ENCODE assay signal across 25 mouse cellular contexts in genomic region chr7:24851596-24852325, GRCm38 (mm10). TPM values are rescaled to one million over a fixed set of nuclear protein-coding genes. Genes with fewer than 3 reads are reported as not detected.
DNase-seq lines count a peak whose midpoint lies in the region; ATAC-seq and TF ChIP-seq lines count a peak whose summit lies in the region.
"Had no signal": no experiment of that assay in that cellular context is flagged by ENCODE, and none has a peak within 500 bp of the region (broad histone marks: within the 10 kb centered on the region; RNA-seq: fewer than 3 reads in every experiment).

No protein-coding gene starts in this region.

- peak overlapping the region; percentile 76 for H3K27ac ChIP-seq in heart, embryonic 11.5 days (ENCODE audit: low read depth, low read length)
- peak overlapping the region; percentile 100 for H3K27ac ChIP-seq in liver, embryonic 13.5 days
- no peak overlapping the region for H3K27ac ChIP-seq in left cerebral cortex, adult 2 months
- H3K27ac ChIP-seq: forebrain, embryonic 13.5 days; hindbrain, postnatal 0 days had no signal

- peak overlapping the region; percentile 3; the same call in 1 of the 2 replicates for H3K9ac ChIP-seq in heart, embryonic 11.5 days (ENCODE audit: low read depth, low read length)
- H3K9ac ChIP-seq in liver, embryonic 13.5 days: peak overlapping the region; percentile 80
- H3K9ac ChIP-seq: forebrain, embryonic 13.5 days had no signal

- ATAC-seq in heart, embryonic 11.5 days (replicated peaks; ENCODE audit: insufficient number of reproducible peaks, low FRiP score, low TSS enrichment): no peak
- ATAC-seq in G1E (ENCODE audit: extremely low read depth, insufficient number of reproducible peaks, low FRiP score, poor library complexity, severe bottlenecking): no peak
- no peak for ATAC-seq in liver, embryonic 13.5 days (ENCODE audit: low read depth)
- no peak for ATAC-seq in erythroid progenitor cell, adult 5-6 weeks (replicated peaks; ENCODE audit: low FRiP score, poor library complexity, severe bottlenecking)
- ATAC-seq: forebrain, embryonic 13.5 days; hindbrain, postnatal 0 days had no signal

- 72% methylated on average over 5 of the region's 5 CpGs for WGBS in heart, embryonic 11.5 days (ENCODE audit: insufficient replicate concordance)
- 55% methylated on average over 5 of the region's 5 CpGs for WGBS in liver, embryonic 13.5 days (ENCODE audit: insufficient replicate concordance)

- no peaks in the 10 kb centered on the region for H3K4me1 ChIP-seq in heart, embryonic 11.5 days (ENCODE audit: control insufficient read depth, insufficient read depth, low read length)
- peaks cover 75% of the 10 kb centered on the region for H3K4me1 ChIP-seq in G1E (ENCODE audit: insufficient read depth, low read depth, low read length)
- peaks cover 90% of the 10 kb centered on the region for H3K4me1 ChIP-seq in liver, embryonic 13.5 days (replicated peaks)
- H3K4me1 ChIP-seq: forebrain, embryonic 13.5 days had no signal

- H3K4me2 ChIP-seq in heart, embryonic 11.5 days: peak overlapping the region; percentile 45
- H3K4me2 ChIP-seq in liver, embryonic 13.5 days: peak overlapping the region; percentile 82
- H3K4me2 ChIP-seq: forebrain, embryonic 13.5 days had no signal

- H3K9me3 ChIP-seq in heart, embryonic 11.5 days (replicated peaks; ENCODE audit: control insufficient read depth, low read length): no peaks in the 10 kb centered on the region
- 0 out of 2 replicates have a peak, but pooled peaks cover 2% of the 10 kb centered on the region for H3K9me3 ChIP-seq in G1E (replicated peaks)
- H3K9me3 ChIP-seq in liver, embryonic 13.5 days (replicated peaks): no peaks in the 10 kb centered on the region
- H3K9me3 ChIP-seq: forebrain, embryonic 13.5 days; midbrain, embryonic 10.5 days had no signal

- intact Hi-C loops in left cerebral cortex, adult 2 months (cut with DNase I): no loop called here

- no peak for DNase-seq in heart, adult 9 months (ENCODE audit: low spot score in 2 of 2)
- DNase-seq in A20 (ENCODE audit: low read depth, low spot score) (peak; percentile 78), G1E (ENCODE audit: low spot score) (no peak)
- no peak for DNase-seq in liver, embryonic 13.5 days
- DNase-seq in embryo, embryonic 9.5 days (ENCODE audit: extremely low spot score): no peak
- DNase-seq in left cerebral cortex, adult 2 months (ENCODE audit: extremely low spot score in 1 of 2, low spot score in 2 of 2): no peak
- DNase-seq: cerebellum, adult 8-10 months; kidney, adult 2 months; lung, postnatal 14 days had no signal

- no peaks in the 10 kb centered on the region for H3K36me3 ChIP-seq in heart, embryonic 11.5 days (ENCODE audit: control insufficient read depth, insufficient read depth, low read length)
- H3K36me3 ChIP-seq in G1E (replicated peaks): no peaks in the 10 kb centered on the region
- no peaks in the 10 kb centered on the region for H3K36me3 ChIP-seq in liver, embryonic 13.5 days
- H3K36me3 ChIP-seq: midbrain, embryonic 10.5 days had no signal

- peak overlapping the region; percentile 12; the same call in 1 of the 2 replicates for H3K4me3 ChIP-seq in heart, embryonic 11.5 days (ENCODE audit: low read depth, low read length)
- peak overlapping the region; percentile 71 for H3K4me3 ChIP-seq in G1E (ENCODE audit: low read depth, low read length)
- H3K4me3 ChIP-seq in liver, embryonic 13.5 days (replicated peaks): peak overlapping the region; percentile 58
- no peak overlapping the region for H3K4me3 ChIP-seq in left cerebral cortex, adult 2 months
- H3K4me3 ChIP-seq: forebrain, embryonic 13.5 days; midbrain, embryonic 10.5 days had no signal

- no peak for TF ChIP-seq CTCF in G1E (IDR thresholded peaks at IDR 0.05; ENCODE audit: low read depth, low read length)
- TF ChIP-seq CTCF in left cerebral cortex, adult 2 months (IDR thresholded peaks at IDR 0.05): no peak

- no peaks in the 10 kb centered on the region for H3K27me3 ChIP-seq in heart, embryonic 11.5 days (ENCODE audit: control insufficient read depth, insufficient read depth, low read length)
- H3K27me3 ChIP-seq in G1E (ENCODE audit: insufficient read depth, low read length): no peaks in the 10 kb centered on the region
- no peaks in the 10 kb centered on the region for H3K27me3 ChIP-seq in liver, embryonic 13.5 days
- H3K27me3 ChIP-seq: forebrain, embryonic 13.5 days had no signal

RNA-seq across cellular contexts. Expression of gene Gm9844, which starts 10.3 kb away (rescaled TPM):
- 12.4 and 14.5 TPM in 2 replicates for polyA plus RNA-seq in heart, embryonic 11.5 days (2014; fragmentation: Nextera tagmentation; extraction: Ambion mirVana)
- total RNA-seq in G1E (2014; fragmentation: Nextera tagmentation) (not detected in 2 replicates), G1E (2017) (not detected in 2 replicates)
- 1.3 and 1.7 TPM in 2 replicates for polyA plus RNA-seq in G1E (2012)
- 1.9 and 2.5 TPM in 2 replicates for polyA plus RNA-seq in liver, embryonic 13.5 days (2015; fragmentation: Nextera tagmentation; extraction: Ambion mirVana)
- total RNA-seq in left cerebral cortex, adult 2 months (2021): 1 to 10 TPM in 1 of 2 experiments, not detected in 1; 1.0 TPM
- total RNA-seq in erythroid progenitor cell, adult 5-6 weeks (2015; ENCODE audit: low replicate concordance): not detected in 2 replicates
- 0.90 and 3.6 TPM in 2 replicates for total RNA-seq in erythroid progenitor cell, adult 5-6 weeks (2017; ENCODE audit: low replicate concordance)
- total RNA-seq: heart, postnatal 25 days; left cerebral cortex, postnatal 14 days; liver, adult 2 months had no signal
- polyA plus RNA-seq: liver, adult 2 months had no signal

RNA-seq across cellular contexts. Expression of gene Lypd4, which starts 18.0 kb away (rescaled TPM):
- polyA plus RNA-seq in heart, embryonic 11.5 days (2014; fragmentation: Nextera tagmentation; extraction: Ambion mirVana): not detected in 2 replicates
- total RNA-seq in G1E (2014; fragmentation: Nextera tagmentation) (not detected in 2 replicates), G1E (2017) (0.11 and 0.17 TPM in 2 replicates)
- not detected in 2 replicates for polyA plus RNA-seq in G1E (2012)
- polyA plus RNA-seq in liver, embryonic 13.5 days (2015; fragmentation: Nextera tagmentation; extraction: Ambion mirVana): not detected in 2 replicates
- not detected for total RNA-seq in left cerebral cortex, adult 2 months (2021)
- total RNA-seq in erythroid progenitor cell, adult 5-6 weeks (2015; ENCODE audit: low replicate concordance): not detected in 2 replicates
- total RNA-seq in erythroid progenitor cell, adult 5-6 weeks (2017; ENCODE audit: low replicate concordance): not detected in 2 replicates
- total RNA-seq: adrenal gland, postnatal 14 days; heart, postnatal 25 days; hindbrain, postnatal 0 days; layer of hippocampus, postnatal 14 days; left cerebral cortex, postnatal 14 days; liver, adult 2 months had no signal
- polyA plus RNA-seq: cortical plate, adult 2 months; embryonic facial prominence, embryonic 14.5 days; forebrain, embryonic 13.5 days; hindbrain, postnatal 0 days; liver, adult 2 months; midbrain, embryonic 10.5 days; neural tube, embryonic 11.5 days; spleen, adult 2 months; stomach, embryonic 16.5 days; thymus, postnatal 0 days had no signal

RNA-seq across cellular contexts. Expression of gene Dmrtc2, which starts 18.1 kb away (rescaled TPM):
- not detected in 2 replicates for polyA plus RNA-seq in heart, embryonic 11.5 days (2014; fragmentation: Nextera tagmentation; extraction: Ambion mirVana)
- not detected in 2 replicates for total RNA-seq in G1E (2014; fragmentation: Nextera tagmentation)
- not detected in 2 replicates for total RNA-seq in G1E (2017)
- polyA plus RNA-seq in G1E (2012): not detected in 2 replicates
- not detected in 2 replicates for polyA plus RNA-seq in liver, embryonic 13.5 days (2015; fragmentation: Nextera tagmentation; extraction: Ambion mirVana)
- not detected for total RNA-seq in left cerebral cortex, adult 2 months (2021)
- total RNA-seq in erythroid progenitor cell, adult 5-6 weeks (2015; ENCODE audit: low replicate concordance): not detected in 2 replicates
- not detected in 2 replicates for total RNA-seq in erythroid progenitor cell, adult 5-6 weeks (2017; ENCODE audit: low replicate concordance)
- total RNA-seq: adrenal gland, postnatal 14 days; heart, postnatal 25 days; hindbrain, postnatal 0 days; layer of hippocampus, postnatal 14 days; left cerebral cortex, postnatal 14 days; liver, adult 2 months had no signal
- polyA plus RNA-seq: cortical plate, adult 2 months; embryonic facial prominence, embryonic 14.5 days; kidney, adult 2 months; liver, adult 2 months; midbrain, embryonic 10.5 days; neural tube, embryonic 11.5 days; spleen, adult 2 months; stomach, embryonic 16.5 days had no signal

RNA-seq across cellular contexts. Expression of gene Rps19, which starts 32.4 kb away (rescaled TPM):
- polyA plus RNA-seq in heart, embryonic 11.5 days (2014; fragmentation: Nextera tagmentation; extraction: Ambion mirVana): 1,535 and 1,579 TPM in 2 replicates
- total RNA-seq in G1E (2014; fragmentation: Nextera tagmentation): 877 and 949 TPM in 2 replicates
- total RNA-seq in G1E (2017): 1,262 and 1,401 TPM in 2 replicates
- 2,998 and 3,499 TPM in 2 replicates for polyA plus RNA-seq in G1E (2012)
- polyA plus RNA-seq in liver, embryonic 13.5 days (2015; fragmentation: Nextera tagmentation; extraction: Ambion mirVana): 1,483 and 1,612 TPM in 2 replicates
- 100 to 1,000 TPM; 488 to 501 TPM for total RNA-seq in left cerebral cortex, adult 2 months (2021)
- 818 and 840 TPM in 2 replicates for total RNA-seq in erythroid progenitor cell, adult 5-6 weeks (2015; ENCODE audit: low replicate concordance)
- total RNA-seq in erythroid progenitor cell, adult 5-6 weeks (2017; ENCODE audit: low replicate concordance): 217 and 310 TPM in 2 replicates

RNA-seq across cellular contexts. Expression of gene Cd79a, which starts 45.4 kb away (rescaled TPM):
- polyA plus RNA-seq in heart, embryonic 11.5 days (2014; fragmentation: Nextera tagmentation; extraction: Ambion mirVana): 0.14 and 0.30 TPM in 2 replicates
- total RNA-seq in G1E (2014; fragmentation: Nextera tagmentation): not detected in 2 replicates
- total RNA-seq in G1E (2017): 0.11 TPM in 1 of 2 replicates, not detected in the other
- 0.04 TPM in 1 of 2 replicates, not detected in the other for polyA plus RNA-seq in G1E (2012)
- 0.51 and 0.61 TPM in 2 replicates for polyA plus RNA-seq in liver, embryonic 13.5 days (2015; fragmentation: Nextera tagmentation; extraction: Ambion mirVana)
- under 1 TPM; 0.37 to 0.38 TPM for total RNA-seq in left cerebral cortex, adult 2 months (2021)
- total RNA-seq in erythroid progenitor cell, adult 5-6 weeks (2015; ENCODE audit: low replicate concordance): 56.2 and 74.6 TPM in 2 replicates
- total RNA-seq in erythroid progenitor cell, adult 5-6 weeks (2017; ENCODE audit: low replicate concordance): 12.7 and 14.7 TPM in 2 replicates
